Mouse (Mus musculus) lung, embryonic 14.5 days (tissue): ENCODE data around the gene Tns4. TPM values are rescaled to one million over a fixed set of nuclear protein-coding genes. Genes with fewer than 3 reads are reported as not detected.

ENCODE experiments used
- ATAC-seq: fragments of 200-750 bp; cut with Nextera tagmentation; 2 replicates; pipeline ENCODE4 v1.8.0; 2017; ENCODE audit warnings: mild to moderate bottlenecking, moderate TSS enrichment, moderate library complexity; ENCODE audit not compliant: insufficient read depth
- DNase-seq: peaks from one replicate; pipeline ENCODE4 v3.0.0-alpha.2; 2015
- H3K27ac ChIP-seq: fragments of 300-500 bp; sonication (generic); 2 replicates; pipeline ENCODE4 v1.5.1; 2014; ENCODE audit warnings: low read depth, mild to moderate bottlenecking, moderate library complexity
- H3K27me3 ChIP-seq: fragments of 300-500 bp; sonication (generic); 2 replicates; pipeline ENCODE4 v1.6.1; 2014; ENCODE audit warnings: low read length, control low read depth; ENCODE audit not compliant: insufficient read depth
- H3K36me3 ChIP-seq: fragments of 300-500 bp; sonication (generic); 2 replicates; pipeline ENCODE4 v1.6.1; 2014; ENCODE audit warnings: control low read depth; ENCODE audit not compliant: insufficient read depth
- H3K4me1 ChIP-seq: fragments of 300-500 bp; sonication (generic); 2 replicates; pipeline ENCODE4 v1.6.1; 2014; ENCODE audit warnings: antibody characterized with exemption, control low read depth; ENCODE audit not compliant: insufficient read depth
- H3K4me2 ChIP-seq: fragments of 300-500 bp; sonication (generic); 2 replicates; pipeline ENCODE4 v1.6.1; 2014; ENCODE audit warnings: mild to moderate bottlenecking
- H3K4me3 ChIP-seq: fragments of 300-500 bp; sonication (generic); 2 replicates; pipeline ENCODE4 v1.5.1; 2014; ENCODE audit warnings: low read depth, low read length
- H3K9ac ChIP-seq: fragments of 300-500 bp; sonication (generic); 2 replicates; pipeline ENCODE4 v1.6.1; 2014
- H3K9me3 ChIP-seq: fragments of 300-500 bp; sonication (generic); 2 replicates; pipeline ENCODE4 v1.6.1; 2016; ENCODE audit warnings: low read depth, low read length, control low read depth
- CTCF ChIP-seq: IDR thresholded peaks from 2 replicates; pipeline ENCODE4 v1.5.1; 2016; ENCODE audit warnings: antibody characterized with exemption, low read depth
- WGBS: fragments of 180-500 bp; shearing (Covaris S2); extraction: QIAGEN DNeasy Blood & Tissue Kit; methylation state at CpG from one replicate; pipeline ENCODE4 v1.1.7; 2014; 5-methylcytosine and 5-hydroxymethylcytosine counted together
- polyA plus RNA-seq: library from polyadenylated mRNA; unstranded; fragments of >200 nt; fragmentation: Nextera tagmentation; extraction: Ambion mirVana; gene quantifications from 2 replicates; pipeline ENCODE4 v1.2.1, GENCODE M21; 2014

The Tns4 gene
- polyA plus RNA-seq, 1 experiment from 2014 or later, result 0.47 TPM

DNA sequence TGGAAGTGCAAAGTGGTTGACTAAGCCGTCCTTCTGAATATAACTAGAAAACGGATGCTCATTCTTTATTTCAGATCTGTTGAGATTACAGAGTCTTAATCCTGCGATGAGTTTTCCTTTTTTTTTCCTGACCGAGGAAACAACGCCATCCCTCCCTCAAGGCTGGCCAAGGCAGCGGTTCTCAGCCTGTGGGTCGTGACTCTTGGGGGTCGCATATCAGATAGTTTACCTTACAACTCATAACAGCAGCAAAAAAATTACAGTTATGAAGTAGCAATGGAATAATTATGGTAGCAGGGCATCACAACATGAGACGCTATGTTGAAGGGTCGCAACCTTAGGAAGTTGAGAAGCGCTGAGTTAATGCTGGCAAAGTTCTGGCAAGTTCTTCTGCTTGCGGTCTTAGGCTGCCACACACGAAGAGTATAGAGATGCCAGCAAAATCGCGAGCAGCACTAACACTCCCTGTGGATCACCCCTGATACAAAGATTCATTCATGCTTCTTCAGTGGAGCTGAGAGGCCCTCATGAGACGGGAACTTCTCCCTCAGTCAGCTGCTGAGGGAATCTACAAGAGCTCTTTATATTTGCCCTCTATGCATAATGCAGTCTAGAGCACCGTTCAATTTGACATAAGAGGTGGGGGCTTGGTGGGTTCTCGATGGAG lies 64.5 kb downstream of the Tns4 start:
- Histone ChIP-seq H3K27ac (peak overlapping the region; percentile 60), H3K4me2 (peak overlapping the region; percentile 60), H3K4me1 (peaks cover 5% of the 10 kb centered on the region; the same call in 1 of the 2 replicates), H3K9ac (peak overlapping the region; percentile 27; the same call in 1 of the 2 replicates), H3K27me3 (no peaks in the 10 kb centered on the region), H3K9me3 (no peaks in the 10 kb centered on the region), H3K36me3 (peaks cover 31% of the 10 kb centered on the region), H3K4me3 (peak overlapping the region; percentile 83)
- no peak for DNase-seq
- no peak for TF ChIP-seq CTCF
- 23% methylated on average over 18 of the region's 18 CpGs for WGBS
- ATAC-seq, result peak; percentile 42

- Histone ChIP-seq H3K4me3 (peak within 1 kb of the TSS; percentile 83), H3K9me3 (no peaks in the 10 kb centered on the region), H3K9ac (peak within 1 kb of the TSS; percentile 93), H3K27me3 (no peaks in the 10 kb centered on the region), H3K4me1 (peaks cover 5% of the 10 kb centered on the region; the same call in 1 of the 2 replicates), H3K36me3 (peaks cover 39% of the 10 kb centered on the region), H3K4me2 (peak within 1 kb of the TSS; percentile 83), H3K27ac (peak within 1 kb of the TSS; percentile 86)
- under 1% methylated on average over 54 of the region's 54 CpGs for WGBS
- DNase-seq, result peak; percentile 100
- TF ChIP-seq CTCF, result no peak
- peak; percentile 94 for ATAC-seq
Observed at GRCm38 (mm10) chr11:99023500-99024467, 65.3 kb downstream of the Tns4 start, which contains the start of gene Top2a. Gene Top2a (minus strand): TSS chr11:99024189.

GRCm38 (mm10) chr11:99023094-99023493 lies 66.0 kb downstream of the Tns4 start:
- DNase-seq, result no peak
- peak overlapping the region; percentile 83 for H3K4me3 ChIP-seq
- TF ChIP-seq CTCF, result no peak
- no peaks in the 10 kb centered on the region for H3K9me3 ChIP-seq
- peak overlapping the region; percentile 86 for H3K27ac ChIP-seq
- H3K27me3 ChIP-seq, result no peaks in the 10 kb centered on the region
- H3K4me2 ChIP-seq, result peak overlapping the region; percentile 83
- peaks cover 46% of the 10 kb centered on the region for H3K36me3 ChIP-seq
- 5% methylated on average over 4 of the region's 4 CpGs for WGBS
- H3K4me1 ChIP-seq, result peaks cover 5% of the 10 kb centered on the region; the same call in 1 of the 2 replicates
- ATAC-seq, result no peak
- peak overlapping the region; percentile 93 for H3K9ac ChIP-seq

DNA sequence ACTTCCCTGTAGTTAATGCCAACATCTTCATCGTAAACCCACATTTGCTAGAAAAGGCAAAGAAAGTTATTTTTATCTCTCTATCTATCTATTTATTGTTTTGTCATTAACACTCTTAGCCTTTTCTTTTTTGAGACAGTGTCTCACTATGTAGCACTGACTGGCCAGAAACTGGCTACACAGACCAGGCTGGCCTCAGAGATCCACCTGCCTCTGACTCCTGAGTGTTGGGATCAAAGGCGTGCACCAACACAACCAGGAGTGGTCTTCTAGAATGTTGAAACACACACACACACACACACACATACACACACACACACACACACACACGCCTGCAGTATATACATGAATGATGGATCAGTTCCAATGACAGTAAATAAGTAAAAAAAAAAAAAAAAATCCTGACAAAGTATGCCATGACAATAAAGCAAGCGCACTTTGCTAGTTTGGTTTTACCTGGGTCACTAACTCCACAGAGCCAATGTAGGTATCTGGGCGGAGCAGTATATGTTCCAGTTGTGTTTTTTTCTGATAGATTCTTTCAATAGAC lies 66.6 kb downstream of the Tns4 start:
- ATAC-seq, result no peak
- H3K9ac ChIP-seq, result peak overlapping the region; percentile 93
- no peak for TF ChIP-seq CTCF
- H3K36me3 ChIP-seq, result peaks cover 53% of the 10 kb centered on the region
- no peaks in the 10 kb centered on the region for H3K9me3 ChIP-seq
- H3K4me3 ChIP-seq, result peak overlapping the region; percentile 83
- peaks cover 5% of the 10 kb centered on the region; the same call in 1 of the 2 replicates for H3K4me1 ChIP-seq
- DNase-seq, result no peak
- no peaks in the 10 kb centered on the region for H3K27me3 ChIP-seq
- 61% methylated on average over 5 of the region's 5 CpGs for WGBS
- no peak overlapping the region for H3K27ac ChIP-seq
- H3K4me2 ChIP-seq, result peak overlapping the region; percentile 83

GRCm38 (mm10) chr11:99019844-99020243 lies 69.3 kb downstream of the Tns4 start:
- no peak overlapping the region for H3K4me3 ChIP-seq
- ATAC-seq, result no peak
- H3K36me3 ChIP-seq, result peaks cover 79% of the 10 kb centered on the region
- no peak for TF ChIP-seq CTCF
- no peaks in the 10 kb centered on the region for H3K27me3 ChIP-seq
- peaks cover 5% of the 10 kb centered on the region; the same call in 1 of the 2 replicates for H3K4me1 ChIP-seq
- DNase-seq, result no peak
- H3K27ac ChIP-seq, result no peak overlapping the region
- 94% methylated on average over 6 of the region's 6 CpGs for WGBS
- H3K9me3 ChIP-seq, result no peaks in the 10 kb centered on the region
- H3K9ac ChIP-seq, result no peak overlapping the region
- H3K4me2 ChIP-seq, result no peak overlapping the region

Other genes with a start within 250 kb of the Tns4 start
- 4.7 and 5.7 TPM in 2 replicates for gene Wipf2, start 225.7 kb downstream of the Tns4 start, polyA plus RNA-seq
- gene Cdc6, start 181.5 kb downstream of the Tns4 start, polyA plus RNA-seq, result 47.0 and 48.1 TPM in 2 replicates
- 43.2 and 45.3 TPM in 2 replicates for gene Rara, start 161.5 kb downstream of the Tns4 start, polyA plus RNA-seq
- 0.31 TPM in 1 of 2 replicates, not detected in the other for gene Gjd3, start 106.3 kb downstream of the Tns4 start, polyA plus RNA-seq
- gene Top2a, start 65.1 kb downstream of the Tns4 start, polyA plus RNA-seq, result 349 and 364 TPM in 2 replicates
- 404 and 412 TPM in 2 replicates for gene Igfbp4, start 48.1 kb downstream of the Tns4 start, polyA plus RNA-seq
- 0.30 and 0.45 TPM in 2 replicates for gene Ccr7, start 65.8 kb upstream of the Tns4 start, polyA plus RNA-seq
- 170 and 189 TPM in 2 replicates for gene Smarce1, start 141.7 kb upstream of the Tns4 start, polyA plus RNA-seq
- 0.05 and 0.14 TPM in 2 replicates for gene Krt222, start 154.8 kb upstream of the Tns4 start, polyA plus RNA-seq
- gene Krt24, start 196.0 kb upstream of the Tns4 start, polyA plus RNA-seq, result not detected in 2 replicates
- gene Krt25, start 233.6 kb upstream of the Tns4 start, polyA plus RNA-seq, result not detected in 2 replicates
- not detected in 2 replicates for gene Krt26, start 248.7 kb upstream of the Tns4 start, polyA plus RNA-seq